Mouse (Mus musculus) hindbrain, embryonic 12.5 days (tissue): ENCODE data around the gene Tm7sf3. TPM values are rescaled to one million over a fixed set of nuclear protein-coding genes. Genes with fewer than 3 reads are reported as not detected.

Source experiments
- ATAC-seq: fragments of 200-750 bp; cut with Nextera tagmentation; 2 replicates; pipeline ENCODE4 v1.8.0; 2017; ENCODE audit warnings: moderate TSS enrichment; ENCODE audit not compliant: low FRiP score
- H3K27ac ChIP-seq: fragments of 300-500 bp; sonication (generic); 2 replicates; pipeline ENCODE4 v1.5.1; 2016; ENCODE audit warnings: mild to moderate bottlenecking
- H3K27me3 ChIP-seq: fragments of 300-500 bp; sonication (generic); 2 replicates; pipeline ENCODE4 v1.6.1; 2016; ENCODE audit warnings: mild to moderate bottlenecking
- H3K36me3 ChIP-seq: fragments of 300-500 bp; sonication (generic); 2 replicates; pipeline ENCODE4 v1.6.1; 2016; ENCODE audit warnings: mild to moderate bottlenecking
- H3K4me1 ChIP-seq: fragments of 300-500 bp; sonication (generic); 2 replicates; pipeline ENCODE4 v1.6.1; 2016
- H3K4me2 ChIP-seq: fragments of 300-500 bp; sonication (generic); replicated peaks from 2 replicates; pipeline ENCODE4 v1.6.1; 2016; ENCODE audit warnings: mild to moderate bottlenecking
- H3K4me3 ChIP-seq: fragments of 300-500 bp; sonication (generic); 2 replicates; pipeline ENCODE4 v1.5.1; 2016; ENCODE audit warnings: mild to moderate bottlenecking
- H3K9ac ChIP-seq: fragments of 300-500 bp; sonication (generic); 2 replicates; pipeline ENCODE4 v1.6.1; 2016; ENCODE audit warnings: mild to moderate bottlenecking, moderate library complexity
- H3K9me3 ChIP-seq: fragments of 300-500 bp; sonication (generic); replicated peaks from 2 replicates; pipeline ENCODE4 v1.6.1; 2016; ENCODE audit warnings: mild to moderate bottlenecking
- WGBS: fragments of 180-500 bp; shearing (Covaris S2); methylation state at CpG from one replicate; pipeline ENCODE4 v1.1.7; 2016; 5-methylcytosine and 5-hydroxymethylcytosine counted together
- polyA plus RNA-seq: library from polyadenylated mRNA; unstranded; fragments of >200 nt; fragmentation: Nextera tagmentation; extraction: Ambion mirVana; gene quantifications from 2 replicates; pipeline ENCODE4 v1.2.1, GENCODE M21; 2016

Tm7sf3 gene
- polyA plus RNA-seq, 1 experiment from 2014 or later: 28.2 TPM

GRCm38 (mm10) chr6:146630961-146631360, 11.7 kb downstream of the Tm7sf3 start:
- 88% methylated on average over 4 of the region's 4 CpGs for whole genome bisulfite sequencing
- Histone ChIP-seq H3K9ac (no peak overlapping the region), H3K4me2 (no peak overlapping the region), H3K4me3 (no peak overlapping the region), H3K4me1 (peaks cover 11% of the 10 kb centered on the region), H3K9me3 (no peaks in the 10 kb centered on the region), H3K36me3 (no peaks in the 10 kb centered on the region), H3K27me3 (no peaks in the 10 kb centered on the region), H3K27ac (no peak overlapping the region)
- no peak for ATAC-seq

DNA sequence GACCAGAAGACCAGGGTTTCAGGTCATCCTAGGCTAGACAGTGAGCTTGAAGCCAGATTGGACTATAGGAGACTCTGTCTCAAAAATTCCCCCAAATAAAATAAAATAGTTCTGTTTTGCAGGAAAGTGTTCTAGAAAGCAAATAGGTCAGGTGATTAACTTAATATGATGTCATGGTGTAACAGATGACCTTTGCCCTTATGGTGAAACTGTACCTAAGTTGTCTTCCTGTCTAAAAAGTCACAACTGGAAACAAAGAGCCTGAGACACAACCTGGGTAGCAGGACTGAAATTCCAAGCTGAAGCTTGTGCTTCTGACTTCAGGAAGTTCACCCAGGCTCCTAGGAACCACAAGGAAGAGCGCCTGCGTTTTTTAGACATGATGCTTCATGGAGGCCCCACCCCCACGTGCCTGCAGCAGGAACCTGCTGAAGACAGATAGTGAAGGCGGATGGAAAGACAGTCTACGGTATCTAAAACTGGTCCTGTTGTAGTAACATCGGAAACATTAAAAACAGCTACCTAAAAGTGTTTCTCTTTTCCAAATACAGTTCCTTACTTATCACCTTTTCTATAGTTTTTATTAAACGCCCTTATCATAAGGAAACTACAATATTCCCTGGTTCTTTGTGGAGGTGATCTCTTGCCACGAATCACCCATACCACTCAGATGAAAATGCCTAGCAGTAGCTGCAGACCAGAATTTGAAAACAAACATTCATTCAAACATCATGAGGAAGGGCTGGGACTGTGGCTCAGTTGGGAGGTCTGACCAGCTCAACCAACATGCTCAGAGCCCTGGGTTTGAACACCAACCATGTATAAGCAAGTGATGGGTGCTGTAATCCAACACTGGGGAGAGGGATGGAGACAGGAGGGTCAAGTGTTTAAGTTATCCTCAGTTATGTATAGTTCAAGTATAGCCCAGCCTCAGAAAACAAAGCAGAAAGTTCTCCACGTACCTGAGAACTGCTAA, 12.6 kb downstream of the Tm7sf3 start:
- H3K9ac ChIP-seq: no peak overlapping the region
- H3K27ac ChIP-seq: no peak overlapping the region
- H3K4me3 ChIP-seq: no peak overlapping the region
- no peak for ATAC-seq
- peaks cover 11% of the 10 kb centered on the region for H3K4me1 ChIP-seq
- H3K4me2 ChIP-seq: no peak overlapping the region
- no peaks in the 10 kb centered on the region for H3K36me3 ChIP-seq
- no peaks in the 10 kb centered on the region for H3K9me3 ChIP-seq
- 86% methylated on average over 9 of the region's 9 CpGs for WGBS
- H3K27me3 ChIP-seq: no peaks in the 10 kb centered on the region

DNA sequence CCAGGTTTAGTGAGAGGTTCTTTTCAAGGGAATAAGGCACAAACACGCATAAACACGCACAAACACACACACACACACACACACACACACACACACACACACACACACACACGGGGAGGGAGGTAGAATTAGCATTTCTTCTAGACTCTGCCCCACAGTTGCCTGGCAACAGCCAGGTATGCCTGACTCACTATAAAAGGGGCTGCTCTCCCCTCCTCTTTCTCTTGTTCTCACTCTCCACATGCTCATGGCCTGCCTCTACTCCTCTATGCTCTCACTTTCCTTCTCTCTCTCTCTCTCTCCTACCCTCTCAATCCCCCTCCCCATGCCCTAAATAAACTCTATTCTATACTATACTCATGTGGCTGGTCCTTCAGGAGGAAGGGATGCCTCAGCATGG, 14.5 kb downstream of the Tm7sf3 start:
- H3K27me3 ChIP-seq: no peaks in the 10 kb centered on the region
- H3K4me1 ChIP-seq: peaks cover 2% of the 10 kb centered on the region
- no peak overlapping the region for H3K4me2 ChIP-seq
- no peak overlapping the region for H3K27ac ChIP-seq
- WGBS: 59% methylated on average over 3 of the region's 3 CpGs
- ATAC-seq: 0 out of 2 replicates have a peak, but pooled peaks have one; percentile 46
- H3K9ac ChIP-seq: no peak overlapping the region
- H3K9me3 ChIP-seq: no peaks in the 10 kb centered on the region
- no peak overlapping the region for H3K4me3 ChIP-seq
- no peaks in the 10 kb centered on the region for H3K36me3 ChIP-seq

GRCm38 (mm10) chr6:146616670-146617069, 26.0 kb downstream of the Tm7sf3 start:
- no peak for ATAC-seq
- no peaks in the 10 kb centered on the region for H3K9me3 ChIP-seq
- no peak overlapping the region for H3K4me3 ChIP-seq
- H3K27ac ChIP-seq: no peak overlapping the region
- H3K9ac ChIP-seq: no peak overlapping the region
- H3K4me1 ChIP-seq: no peaks in the 10 kb centered on the region
- no peaks in the 10 kb centered on the region for H3K27me3 ChIP-seq
- H3K36me3 ChIP-seq: peaks cover 57% of the 10 kb centered on the region
- 93% methylated on average over 2 of the region's 2 CpGs for WGBS
- H3K4me2 ChIP-seq: no peak overlapping the region

GRCm38 (mm10) chr6:146615891-146616290, 26.7 kb downstream of the Tm7sf3 start:
- peaks cover 57% of the 10 kb centered on the region for H3K36me3 ChIP-seq
- ATAC-seq: no peak
- WGBS: 93% methylated on average over 8 of the region's 8 CpGs

DNA sequence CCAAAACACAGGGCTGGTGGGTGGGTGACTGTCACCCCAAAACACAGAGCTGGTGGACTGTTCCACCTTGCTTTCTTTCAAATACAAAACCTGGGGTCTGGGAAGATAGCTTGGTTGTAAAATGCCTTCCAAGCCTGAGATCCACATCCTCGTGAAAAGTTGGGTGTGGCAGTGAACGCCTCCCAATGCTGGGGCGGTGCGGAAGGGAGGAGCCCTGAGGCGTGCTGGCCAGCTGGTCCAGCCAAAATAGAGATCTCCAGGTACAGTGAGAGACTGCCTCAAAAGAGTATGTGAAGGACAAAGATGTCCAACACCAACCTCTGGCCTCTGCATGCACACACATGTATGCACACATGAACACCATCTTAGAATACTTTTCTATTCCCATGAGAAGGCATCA, 28.1 kb downstream of the Tm7sf3 start:
- Histone ChIP-seq H3K9ac (no peak overlapping the region), H3K4me3 (no peak overlapping the region), H3K4me2 (no peak overlapping the region), H3K4me1 (no peaks in the 10 kb centered on the region), H3K36me3 (peaks cover 62% of the 10 kb centered on the region), H3K27me3 (no peaks in the 10 kb centered on the region), H3K9me3 (no peaks in the 10 kb centered on the region), H3K27ac (no peak overlapping the region)
- no peak for ATAC-seq
- 91% methylated on average over 5 of the region's 5 CpGs for WGBS

More at GRCm38 (mm10) chr6:146615891-146616290, 26.7 kb downstream of the Tm7sf3 start:
- no peak overlapping the region for H3K4me3 ChIP-seq
- H3K27ac ChIP-seq: no peak overlapping the region
- H3K9ac ChIP-seq: no peak overlapping the region
- H3K4me1 ChIP-seq: no peaks in the 10 kb centered on the region
- H3K4me2 ChIP-seq: no peak overlapping the region
- H3K27me3 ChIP-seq: no peaks in the 10 kb centered on the region
- no peaks in the 10 kb centered on the region for H3K9me3 ChIP-seq

- Histone ChIP-seq H3K4me2 (no peak overlapping the region), H3K9ac (no peak overlapping the region), H3K4me3 (no peak overlapping the region), H3K9me3 (no peaks in the 10 kb centered on the region), H3K4me1 (no peaks in the 10 kb centered on the region), H3K36me3 (peaks cover 66% of the 10 kb centered on the region), H3K27me3 (no peaks in the 10 kb centered on the region), H3K27ac (no peak overlapping the region)
- 92% methylated on average over 5 of the region's 5 CpGs for WGBS
- ATAC-seq: no peak
These were observed 28.7 kb downstream of the Tm7sf3 start for GRCm38 (mm10) chr6:146613907-146614306.

GRCm38 (mm10) chr6:146612736-146613135, 29.9 kb downstream of the Tm7sf3 start:
- 92% methylated on average over 5 of the region's 5 CpGs for WGBS
- no peak overlapping the region for H3K9ac ChIP-seq
- no peak for ATAC-seq
- no peaks in the 10 kb centered on the region for H3K27me3 ChIP-seq
- no peaks in the 10 kb centered on the region for H3K4me1 ChIP-seq
- H3K4me2 ChIP-seq: no peak overlapping the region
- H3K4me3 ChIP-seq: no peak overlapping the region
- no peak overlapping the region for H3K27ac ChIP-seq
- peaks cover 55% of the 10 kb centered on the region for H3K36me3 ChIP-seq
- H3K9me3 ChIP-seq: no peaks in the 10 kb centered on the region

GRCm38 (mm10) chr6:146611897-146612296, 30.7 kb downstream of the Tm7sf3 start:
- Histone ChIP-seq H3K4me3 (no peak overlapping the region), H3K4me2 (no peak overlapping the region), H3K27ac (no peak overlapping the region), H3K9me3 (no peaks in the 10 kb centered on the region), H3K4me1 (no peaks in the 10 kb centered on the region), H3K27me3 (no peaks in the 10 kb centered on the region), H3K36me3 (peaks cover 54% of the 10 kb centered on the region), H3K9ac (no peak overlapping the region)
- ATAC-seq: no peak
- WGBS: 93% methylated on average over 7 of the region's 7 CpGs

DNA sequence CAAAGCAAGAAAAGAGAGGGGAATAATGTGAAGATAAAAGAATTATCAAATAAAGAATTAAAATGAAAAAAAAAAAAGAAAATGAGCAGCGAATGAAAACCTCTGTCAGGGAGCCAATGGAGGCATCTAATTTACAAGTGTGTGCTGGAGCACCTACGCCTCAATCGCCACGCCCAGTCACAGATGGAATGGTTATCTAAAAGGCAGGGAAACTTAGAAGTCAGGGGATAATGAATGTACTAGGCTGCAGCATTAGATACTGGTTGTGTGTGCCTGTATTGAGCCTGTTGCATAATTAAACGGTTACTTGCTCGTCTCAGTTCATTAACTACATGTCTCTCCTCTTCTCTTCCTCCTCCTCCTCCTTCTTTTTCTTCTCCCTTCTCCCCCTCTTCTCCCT, 31.2 kb downstream of the Tm7sf3 start:
- Histone ChIP-seq H3K9me3 (no peaks in the 10 kb centered on the region), H3K9ac (no peak overlapping the region), H3K27ac (no peak overlapping the region), H3K4me1 (no peaks in the 10 kb centered on the region), H3K4me2 (no peak overlapping the region), H3K4me3 (no peak overlapping the region), H3K36me3 (peaks cover 50% of the 10 kb centered on the region), H3K27me3 (no peaks in the 10 kb centered on the region)
- 84% methylated on average over 6 of the region's 6 CpGs for whole genome bisulfite sequencing
- ATAC-seq: no peak

DNA sequence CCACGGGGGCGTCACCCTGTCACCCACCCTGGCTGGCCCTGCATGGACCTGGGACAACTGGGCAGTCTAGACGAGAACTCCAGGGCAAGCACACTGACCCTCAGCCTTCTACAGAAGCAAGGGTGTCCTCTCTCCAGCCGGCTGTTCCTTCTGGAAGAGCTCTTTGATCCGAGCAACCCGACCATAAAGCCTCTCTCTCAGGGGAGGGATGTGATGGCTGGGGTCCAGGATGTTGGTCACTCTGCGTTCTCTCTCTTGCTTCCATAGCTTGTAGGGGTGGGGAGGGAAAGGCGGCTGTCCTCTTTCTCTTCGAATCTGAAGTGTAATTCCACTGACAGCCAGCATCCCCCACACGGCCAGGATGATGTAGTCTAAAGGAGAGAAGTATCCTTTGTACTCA, 39.0 kb downstream of the Tm7sf3 start:
- Histone ChIP-seq H3K36me3 (peaks cover 71% of the 10 kb centered on the region), H3K9me3 (no peaks in the 10 kb centered on the region), H3K9ac (no peak overlapping the region), H3K4me1 (no peaks in the 10 kb centered on the region), H3K4me2 (no peak overlapping the region), H3K27ac (no peak overlapping the region), H3K4me3 (no peak overlapping the region), H3K27me3 (no peaks in the 10 kb centered on the region)
- ATAC-seq: no peak
- WGBS: 87% methylated on average over 10 of the region's 10 CpGs

GRCm38 (mm10) chr6:146602601-146603000, 40.0 kb downstream of the Tm7sf3 start:
- no peak for ATAC-seq
- Histone ChIP-seq H3K27me3 (no peaks in the 10 kb centered on the region), H3K36me3 (peaks cover 73% of the 10 kb centered on the region), H3K4me2 (no peak overlapping the region), H3K4me1 (no peaks in the 10 kb centered on the region), H3K4me3 (no peak overlapping the region), H3K27ac (no peak overlapping the region), H3K9ac (no peak overlapping the region), H3K9me3 (no peaks in the 10 kb centered on the region)
- 85% methylated on average over 4 of the region's 4 CpGs for WGBS

- 94% methylated on average over 4 of the region's 5 CpGs for WGBS
These were observed 57.5 kb downstream of the Tm7sf3 start for GRCm38 (mm10) chr6:146585134-146585533.

More at GRCm38 (mm10) chr6:146585134-146585533, 57.5 kb downstream of the Tm7sf3 start:
- H3K27me3 ChIP-seq: no peaks in the 10 kb centered on the region
- H3K4me1 ChIP-seq: no peaks in the 10 kb centered on the region
- no peak overlapping the region for H3K4me3 ChIP-seq
- no peak for ATAC-seq
- H3K36me3 ChIP-seq: peaks cover 39% of the 10 kb centered on the region
- H3K9ac ChIP-seq: no peak overlapping the region
- H3K27ac ChIP-seq: no peak overlapping the region
- H3K9me3 ChIP-seq: no peaks in the 10 kb centered on the region
- no peak overlapping the region for H3K4me2 ChIP-seq
